In the genomic region with DNA sequence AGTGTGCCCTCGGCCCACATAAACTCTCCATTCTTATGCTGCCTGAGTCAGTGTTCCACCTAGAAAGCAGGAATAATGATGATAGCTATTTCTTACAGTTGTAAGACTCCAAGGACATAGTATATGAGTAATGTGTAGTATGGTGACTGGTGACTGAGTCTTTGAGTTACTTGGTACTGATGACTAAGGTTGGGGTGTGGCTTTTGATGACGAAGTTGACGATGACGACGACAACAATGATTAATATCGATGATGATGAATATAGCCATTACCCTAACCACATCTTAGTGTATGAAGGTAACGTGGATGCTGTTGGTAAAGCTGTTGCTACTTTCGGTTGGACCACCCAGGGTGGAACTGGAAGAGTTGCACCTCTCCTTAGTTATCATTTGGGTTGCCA, we compare ENCODE assay signal across 12 mouse cellular contexts.
"Had no signal": no experiment of that assay in that cellular context is flagged by ENCODE, and none has a peak within 500 bp of the region (broad histone marks: within the 10 kb centered on the region; RNA-seq: fewer than 3 reads in every experiment).

No protein-coding gene starts in this region.

- DNase-seq: retina, postnatal 1 day; right cerebral cortex, adult 18-20 months; right cerebral cortex, postnatal 14 days; right cerebral cortex, postnatal 25 days; right cerebral cortex, postnatal 4 days; spleen, adult 18-20 months; thymus, adult 18-20 months; thymus, adult 2 months; thymus, postnatal 14 days; thymus, postnatal 25 days; thymus, postnatal 36 days; thymus, postnatal 4 days had no signal
